Mouse (Mus musculus) forebrain, postnatal 0 days (tissue): ENCODE data around the gene Tdgf1. TPM values are rescaled to one million over a fixed set of nuclear protein-coding genes. Genes with fewer than 3 reads are reported as not detected.
A peak's percentile ranks its signal among the peaks of the same experiment; 100 is the strongest.

Experiments
- ATAC-seq: fragments of 200-750 bp; cut with Nextera tagmentation; 2 replicates; pipeline ENCODE4 v1.8.0; 2017; ENCODE audit warnings: mild to moderate bottlenecking, moderate library complexity
- DNase-seq: peaks from one replicate; pipeline ENCODE4 v3.0.0-alpha.2; 2015
- H3K27ac ChIP-seq: fragments of 300-500 bp; sonication (generic); 2 replicates; pipeline ENCODE4 v1.5.1; 2014; ENCODE audit warnings: low read depth, mild to moderate bottlenecking, antibody characterized with exemption, low read length, moderate library complexity, mixed read lengths
- H3K27me3 ChIP-seq: fragments of 300-500 bp; sonication (generic); 2 replicates; pipeline ENCODE4 v1.6.1; 2014; ENCODE audit warnings: mild to moderate bottlenecking, low read length, mixed read lengths; ENCODE audit not compliant: insufficient read depth
- H3K36me3 ChIP-seq: fragments of 300-500 bp; sonication (generic); 2 replicates; pipeline ENCODE4 v1.6.1; 2014; ENCODE audit warnings: mild to moderate bottlenecking, moderate library complexity; ENCODE audit not compliant: insufficient read depth
- H3K4me1 ChIP-seq: fragments of 300-500 bp; sonication (generic); 2 replicates; pipeline ENCODE4 v1.6.1; 2014; ENCODE audit warnings: antibody characterized with exemption; ENCODE audit not compliant: insufficient read depth
- H3K4me2 ChIP-seq: fragments of 300-500 bp; sonication (generic); 2 replicates; pipeline ENCODE4 v1.6.1; 2014; ENCODE audit warnings: low read depth, mild to moderate bottlenecking, moderate library complexity
- H3K4me3 ChIP-seq: fragments of 300-500 bp; sonication (generic); 2 replicates; pipeline ENCODE4 v1.5.1; 2014; ENCODE audit warnings: low read depth, low read length, mixed read lengths
- H3K9ac ChIP-seq: fragments of 300-500 bp; sonication (generic); 2 replicates; pipeline ENCODE4 v1.6.1; 2014; ENCODE audit warnings: mild to moderate bottlenecking
- H3K9me3 ChIP-seq: fragments of 300-500 bp; sonication (generic); 2 replicates; pipeline ENCODE4 v1.6.1; 2016; ENCODE audit warnings: low read length
- CTCF ChIP-seq: sonication (generic); IDR thresholded peaks from 2 replicates; pipeline ENCODE4 v1.5.1; 2016; ENCODE audit warnings: antibody characterized with exemption, control low read depth, low read depth
- WGBS: fragments of 180-500 bp; shearing (Covaris S2); extraction: QIAGEN DNeasy Blood & Tissue Kit; methylation state at CpG from one replicate; pipeline ENCODE4 v1.1.7; 2014; 5-methylcytosine and 5-hydroxymethylcytosine counted together
- polyA plus RNA-seq: library from polyadenylated mRNA; unstranded; fragments of >200 nt; fragmentation: Nextera tagmentation; extraction: Ambion mirVana; gene quantifications from 2 replicates; pipeline ENCODE4 v1.2.1, GENCODE M21; 2015
- total RNA-seq: library from RNA; depleted of rRNA; stranded (reverse); fragments of >200 nt; gene quantifications from 2 replicates; pipeline ENCODE4 v1.2.3, GENCODE M21; 2014

The Tdgf1 gene
- total and polyA plus RNA-seq, 2 experiments from 2014 or later, result 0.12 TPM; not detected in 1

GRCm38 (mm10) chr9:110937506-110938490 lies 8.2 kb downstream of the Tdgf1 start:
- DNase-seq (no peak), ATAC-seq (no peak)
- Histone ChIP-seq H3K4me1 (no peaks in the 10 kb centered on the region; the same call in 1 of the 2 replicates), H3K9ac (no peak overlapping the region), H3K36me3 (no peaks in the 10 kb centered on the region), H3K27ac (no peak overlapping the region), H3K9me3 (no peaks in the 10 kb centered on the region), H3K27me3 (no peaks in the 10 kb centered on the region), H3K4me2 (no peak overlapping the region), H3K4me3 (no peak overlapping the region)
- no peak for TF ChIP-seq CTCF
- 87% methylated on average over 12 of the region's 12 CpGs for WGBS

GRCm38 (mm10) chr9:110935941-110936340 lies 10.0 kb downstream of the Tdgf1 start:
- no peaks in the 10 kb centered on the region; the same call in 1 of the 2 replicates for H3K4me1 ChIP-seq
- H3K9me3 ChIP-seq, result no peaks in the 10 kb centered on the region
- DNase-seq, result no peak
- 83% methylated on average over 7 of the region's 7 CpGs for WGBS
- H3K36me3 ChIP-seq, result no peaks in the 10 kb centered on the region
- H3K4me2 ChIP-seq, result no peak overlapping the region
- no peak overlapping the region for H3K27ac ChIP-seq
- no peak for ATAC-seq
- H3K27me3 ChIP-seq, result no peaks in the 10 kb centered on the region
- H3K9ac ChIP-seq, result no peak overlapping the region
- no peak overlapping the region for H3K4me3 ChIP-seq
- no peak for TF ChIP-seq CTCF

- Histone ChIP-seq H3K4me2 (no peak overlapping the region), H3K9me3 (no peaks in the 10 kb centered on the region), H3K9ac (no peak overlapping the region), H3K4me3 (no peak overlapping the region), H3K27me3 (no peaks in the 10 kb centered on the region), H3K4me1 (no peaks in the 10 kb centered on the region; the same call in 1 of the 2 replicates), H3K36me3 (no peaks in the 10 kb centered on the region), H3K27ac (peak overlapping the region; percentile 21; the same call in 1 of the 2 replicates)
- no peak for TF ChIP-seq CTCF
- 55% methylated on average over 12 of the region's 12 CpGs for WGBS
- DNase-seq, result peak; percentile 53
- ATAC-seq, result peak; percentile 69
Observed at GRCm38 (mm10) chr9:110933850-110934437, 12.0 kb downstream of the Tdgf1 start.

DNA sequence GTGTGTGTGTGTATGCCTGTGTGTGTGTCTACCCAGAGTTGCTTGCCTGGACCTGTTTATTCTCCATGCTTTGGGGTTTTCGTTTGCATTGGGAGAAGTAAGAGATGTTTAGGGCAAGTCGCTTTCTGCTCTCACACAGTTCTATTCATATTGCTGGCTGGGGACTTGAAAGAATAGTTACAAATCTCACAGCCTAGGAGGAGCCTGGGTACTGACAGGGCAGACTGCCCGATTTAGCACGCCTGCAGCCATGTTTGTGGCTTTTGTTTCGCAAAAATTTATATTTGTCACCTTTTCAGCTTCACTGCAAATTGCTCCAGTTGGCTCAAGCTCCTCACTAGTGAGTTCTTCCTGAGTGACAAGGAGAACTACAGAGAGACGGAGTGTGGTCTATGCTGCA lies 14.4 kb downstream of the Tdgf1 start:
- Histone ChIP-seq H3K4me3 (no peak overlapping the region), H3K27ac (no peak overlapping the region), H3K4me1 (no peaks in the 10 kb centered on the region; the same call in 1 of the 2 replicates), H3K27me3 (no peaks in the 10 kb centered on the region), H3K4me2 (no peak overlapping the region), H3K36me3 (no peaks in the 10 kb centered on the region), H3K9ac (no peak overlapping the region), H3K9me3 (no peaks in the 10 kb centered on the region)
- 42% methylated on average over 6 of the region's 6 CpGs for whole genome bisulfite sequencing
- DNase-seq, result no peak
- TF ChIP-seq CTCF, result no peak
- peak; percentile 27; the same call in 1 of the 2 replicates for ATAC-seq

GRCm38 (mm10) chr9:110922759-110923158 lies 23.2 kb downstream of the Tdgf1 start:
- no peaks in the 10 kb centered on the region for H3K4me1 ChIP-seq
- H3K9me3 ChIP-seq, result no peaks in the 10 kb centered on the region
- H3K4me2 ChIP-seq, result no peak overlapping the region
- H3K27ac ChIP-seq, result no peak overlapping the region
- no peak for ATAC-seq
- H3K27me3 ChIP-seq, result no peaks in the 10 kb centered on the region
- H3K36me3 ChIP-seq, result no peaks in the 10 kb centered on the region
- WGBS, result 20% methylated on average over 7 of the region's 7 CpGs
- H3K9ac ChIP-seq, result no peak overlapping the region
- no peak overlapping the region for H3K4me3 ChIP-seq
- DNase-seq, result peak; percentile 79
- peak; percentile 86 for TF ChIP-seq CTCF

- H3K9ac ChIP-seq, result no peak overlapping the region
- no peaks in the 10 kb centered on the region for H3K4me1 ChIP-seq
- H3K27ac ChIP-seq, result no peak overlapping the region
- no peak for TF ChIP-seq CTCF
- no peak overlapping the region for H3K4me2 ChIP-seq
- 61% methylated on average over 15 of the region's 15 CpGs for WGBS
- no peak overlapping the region for H3K4me3 ChIP-seq
- H3K36me3 ChIP-seq, result no peaks in the 10 kb centered on the region
- DNase-seq, result no peak
- no peaks in the 10 kb centered on the region for H3K27me3 ChIP-seq
- no peaks in the 10 kb centered on the region for H3K9me3 ChIP-seq
- no peak for ATAC-seq
Observed at GRCm38 (mm10) chr9:110920665-110921419, 25.1 kb downstream of the Tdgf1 start.
